Comparison of ENCODE assay signal across 21 mouse cellular contexts in the genomic region with DNA sequence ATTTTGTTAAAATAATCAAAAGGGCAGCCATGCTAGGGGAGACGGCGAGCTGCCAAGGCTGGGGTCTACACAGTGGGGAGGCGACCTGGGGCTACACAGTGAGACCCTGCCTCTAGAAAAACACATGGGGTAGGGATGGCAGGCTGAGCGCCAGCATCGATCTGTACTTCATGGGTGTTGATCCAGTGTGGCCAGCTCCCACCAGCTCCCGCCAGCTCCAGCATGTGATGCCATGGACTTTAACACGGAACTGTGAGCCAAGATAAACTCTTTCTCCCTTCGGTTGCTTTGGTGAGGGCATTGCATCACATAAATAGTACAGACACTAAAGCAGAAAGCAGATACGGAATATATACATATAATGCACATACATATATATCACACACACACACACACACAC. TPM values are rescaled to one million over a fixed set of nuclear protein-coding genes. Genes with fewer than 3 reads are reported as not detected.
DNase-seq lines count a peak whose midpoint lies in the region; ATAC-seq and TF ChIP-seq lines count a peak whose summit lies in the region.
"Had no signal": no experiment of that assay in that cellular context is flagged by ENCODE, and none has a peak within 500 bp of the region (broad histone marks: within the 10 kb centered on the region; RNA-seq: fewer than 3 reads in every experiment).

No protein-coding gene starts in this region.

- H3K9ac ChIP-seq in kidney, embryonic 14.5 days (ENCODE audit: low read depth, low read length) = no peak overlapping the region
- H3K9ac ChIP-seq: embryonic facial prominence, embryonic 13.5 days; forebrain, embryonic 12.5 days; heart, embryonic 15.5 days; hindbrain, embryonic 14.5 days had no signal

- TF ChIP-seq CTCF in E14TG2a.4 (conservative IDR thresholded peaks at IDR 0.05; ENCODE audit: low read length) = no peak

- H3K27ac ChIP-seq in kidney, embryonic 14.5 days (ENCODE audit: low read depth, low read length) = no peak overlapping the region
- H3K27ac ChIP-seq: embryonic facial prominence, embryonic 13.5 days; forebrain, embryonic 12.5 days; heart, adult 2 months; heart, embryonic 15.5 days; hindbrain, embryonic 10.5 days; hindbrain, embryonic 14.5 days had no signal

- H3K4me1 ChIP-seq in kidney, embryonic 14.5 days (ENCODE audit: control insufficient read depth, insufficient read depth, low read length) = no peaks in the 10 kb centered on the region
- H3K4me1 ChIP-seq in E14TG2a.4 (replicated peaks; ENCODE audit: low read depth, low read length) = peaks cover 21% of the 10 kb centered on the region
- H3K4me1 ChIP-seq: embryonic facial prominence, embryonic 13.5 days; forebrain, embryonic 12.5 days; heart, embryonic 15.5 days; hindbrain, embryonic 10.5 days had no signal

- H3K27me3 ChIP-seq in kidney, embryonic 14.5 days (ENCODE audit: control insufficient read depth, insufficient read depth, low read length) = no peaks in the 10 kb centered on the region
- H3K27me3 ChIP-seq in E14TG2a.4 (ENCODE audit: insufficient read depth, low read length) = peaks cover 44% of the 10 kb centered on the region
- H3K27me3 ChIP-seq: embryonic facial prominence, embryonic 13.5 days; forebrain, embryonic 12.5 days; heart, embryonic 15.5 days had no signal

- H3K36me3 ChIP-seq in kidney, embryonic 14.5 days (ENCODE audit: control insufficient read depth, insufficient read depth, low read length) = no peaks in the 10 kb centered on the region
- no peaks in the 10 kb centered on the region for H3K36me3 ChIP-seq in E14TG2a.4 (ENCODE audit: insufficient read depth, low read length)
- H3K36me3 ChIP-seq: embryonic facial prominence, embryonic 13.5 days; forebrain, embryonic 12.5 days; G1E; heart, embryonic 15.5 days; hindbrain, embryonic 10.5 days had no signal

- peak; percentile 47 for DNase-seq in kidney, adult 18-20 months
- DNase-seq in kidney, postnatal 4 days = no peak
- peak; percentile 48 to 61 for DNase-seq in kidney, postnatal 25 days
- DNase-seq in kidney, postnatal 36 days = peak; percentile 46 to 61
- no peak for DNase-seq in embryo, embryonic 10 days (ENCODE audit: low spot score)
- DNase-seq: adrenal gland, postnatal 10 days; cerebellum, adult 11 months; cerebellum, adult 9-10 months; cerebellum, postnatal 25 days; gastrocnemius, postnatal 10 days; heart, adult 2 months had no signal

- no peak for ATAC-seq in kidney, embryonic 14.5 days (ENCODE audit: low FRiP score, low TSS enrichment)
- ATAC-seq: forebrain, embryonic 16.5 days had no signal

- no peak overlapping the region for H3K4me2 ChIP-seq in kidney, embryonic 14.5 days (replicated peaks; ENCODE audit: low read depth, low read length)
- H3K4me2 ChIP-seq: embryonic facial prominence, embryonic 13.5 days; forebrain, embryonic 12.5 days; heart, embryonic 11.5 days; heart, embryonic 15.5 days; hindbrain, embryonic 14.5 days had no signal

- H3K4me3 ChIP-seq in kidney, embryonic 14.5 days (ENCODE audit: low read length) = no peak overlapping the region
- H3K4me3 ChIP-seq in E14TG2a.4 (replicated peaks; ENCODE audit: low read length) = peak overlapping the region; percentile 53
- H3K4me3 ChIP-seq: embryonic facial prominence, embryonic 13.5 days; forebrain, embryonic 12.5 days; heart, adult 2 months; heart, embryonic 15.5 days; hindbrain, embryonic 10.5 days had no signal

- 91% methylated on average over 9 of the region's 9 CpGs for WGBS in kidney, embryonic 14.5 days

- H3K9me3 ChIP-seq in kidney, embryonic 14.5 days (ENCODE audit: control insufficient read depth, low read length) = no peaks in the 10 kb centered on the region
- no peaks in the 10 kb centered on the region for H3K9me3 ChIP-seq in E14TG2a.4 (ENCODE audit: low read length)
- H3K9me3 ChIP-seq: embryonic facial prominence, embryonic 13.5 days; forebrain, embryonic 12.5 days; G1E; heart, embryonic 15.5 days; hindbrain, embryonic 10.5 days had no signal

RNA-seq across cellular contexts. Expression of a gene that starts 53.0 kb away (rescaled TPM):
- 5.6 and 6.0 TPM in 2 replicates for polyA plus RNA-seq in kidney, embryonic 14.5 days (2014; fragmentation: Nextera tagmentation; extraction: Ambion mirVana)

Comparison
In these comparisons a context has a peak if more than half of its experiments do, and no peak if none do; other contexts are left out.
1. DNase-seq: peak in kidney, adult 18-20 months (single experiment), kidney, postnatal 25 days (2 of 2) and kidney, postnatal 36 days (2 of 2); none in kidney, postnatal 4 days (0 of 2) and embryo, embryonic 10 days (single experiment).